Mouse (Mus musculus): Measurements from ENCODE around the gene Ptprt.

Gene Ptprt

DNA sequence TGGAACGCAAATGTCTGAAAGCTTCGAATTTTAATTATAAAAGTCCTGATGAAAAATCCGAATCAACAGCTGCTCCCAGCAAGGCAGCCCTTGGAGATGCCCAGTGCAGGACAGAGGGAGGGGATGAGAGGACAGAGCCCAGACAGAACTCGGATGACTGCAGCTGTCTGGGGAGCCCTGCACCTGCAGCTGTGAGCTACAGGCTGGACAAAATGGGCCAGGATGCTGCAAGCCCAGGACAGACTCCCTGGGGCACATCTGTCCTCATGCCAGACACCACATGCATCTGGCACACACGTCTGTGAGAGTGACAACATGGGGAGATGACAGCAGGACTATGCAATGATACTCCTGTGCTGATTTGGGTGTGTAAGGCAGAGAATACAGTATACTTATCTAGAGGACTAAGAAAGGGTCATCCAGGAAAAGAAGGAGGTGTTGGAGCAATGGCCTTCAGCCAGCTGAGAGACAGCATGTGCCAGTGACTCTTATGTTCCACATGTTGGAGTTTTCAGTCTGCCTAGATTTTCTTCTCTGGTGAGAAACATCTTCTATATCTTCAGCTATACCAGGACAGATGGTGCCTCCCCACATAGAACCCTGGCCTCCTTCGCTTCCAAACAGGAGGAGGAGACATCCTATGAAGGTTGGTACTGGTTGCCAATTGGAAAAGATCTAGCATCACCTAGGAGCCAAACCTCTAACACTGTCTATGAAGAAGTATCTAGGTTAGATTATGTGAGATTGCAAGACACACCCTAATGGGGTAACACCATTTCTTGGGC, 259.4 kb downstream of the Ptprt start:
- DNase-seq, result no peak

DNA sequence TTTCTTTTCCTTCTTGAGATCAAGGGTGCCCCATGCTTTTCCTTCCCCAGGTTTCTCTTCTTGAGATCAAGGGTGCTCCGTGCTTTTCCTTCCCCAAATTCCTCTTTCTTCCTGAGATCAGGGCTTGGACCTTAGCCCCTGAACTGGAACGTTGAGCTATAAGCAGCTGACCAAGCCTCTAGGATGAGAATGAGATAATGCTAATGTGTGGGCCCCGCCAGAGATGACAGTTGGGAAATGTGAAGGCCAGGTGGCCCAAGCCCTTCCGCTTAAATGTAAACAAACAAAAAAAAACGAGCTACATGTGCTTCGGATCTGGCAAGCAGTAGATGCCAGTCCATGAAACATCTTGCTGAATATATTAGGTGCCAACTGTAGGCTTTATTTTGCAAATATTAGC, 266.3 kb downstream of the Ptprt start:
- DNase-seq, result no peak

DNA sequence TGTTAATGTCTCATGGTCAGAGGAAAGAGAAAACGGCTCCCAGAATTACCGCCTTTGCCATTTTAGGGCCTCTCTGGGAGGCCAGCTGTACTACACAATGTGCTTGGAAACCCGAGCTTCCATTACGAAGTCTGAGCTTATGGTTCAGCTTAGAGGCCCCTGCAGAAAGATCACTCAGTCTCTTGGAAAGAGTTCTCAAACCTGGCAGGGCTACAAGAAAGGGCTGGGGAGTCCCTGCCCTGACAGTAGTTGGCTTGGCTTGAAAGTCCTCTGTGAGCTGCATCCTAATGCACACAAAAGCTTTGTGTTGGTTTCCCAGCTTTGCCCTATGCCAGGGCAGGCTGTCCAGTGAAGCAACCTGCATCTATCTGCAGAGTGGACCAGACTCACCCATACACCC, 269.1 kb downstream of the Ptprt start:
- DNase-seq, result no peak

DNA sequence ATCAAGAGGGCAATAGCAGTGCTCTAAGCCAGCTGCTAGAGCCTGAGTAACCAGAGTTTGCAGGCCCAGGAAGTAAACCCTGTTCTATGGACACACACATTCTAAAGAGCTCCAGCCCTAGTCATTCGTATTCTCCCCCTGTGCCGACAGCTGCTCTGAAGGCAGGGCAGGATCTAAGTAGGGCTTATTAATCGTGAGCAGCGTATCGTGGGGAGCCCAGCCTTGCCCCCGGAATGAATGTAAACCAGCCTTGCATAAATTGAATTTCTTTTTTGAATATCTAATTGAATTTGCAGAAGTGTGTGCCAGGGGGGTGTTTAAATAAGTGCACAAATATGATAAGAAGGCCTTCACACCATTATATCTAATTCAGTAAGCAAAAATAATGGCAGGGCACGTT, 283.6 kb downstream of the Ptprt start:
- no peak for DNase-seq

DNA sequence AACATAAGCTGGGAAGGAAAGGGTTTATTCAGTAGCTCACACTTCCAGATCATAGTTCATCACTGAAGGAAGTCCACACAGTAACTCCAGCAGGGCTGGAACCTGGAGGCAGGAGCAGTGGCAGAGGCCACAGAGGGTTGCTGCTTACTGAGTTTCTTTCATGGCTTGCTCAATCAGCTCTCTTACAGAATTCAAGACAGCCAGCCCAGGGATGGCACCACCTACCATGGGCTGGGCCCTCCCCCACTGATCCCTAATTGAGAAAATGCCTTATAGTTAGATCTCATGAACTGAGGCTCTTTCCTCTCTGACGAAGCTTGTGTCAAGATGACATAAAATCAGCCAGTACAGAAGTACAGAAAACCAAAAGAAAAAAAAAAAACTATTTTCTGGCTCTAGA, 311.9 kb downstream of the Ptprt start:
- no peak for DNase-seq

DNA sequence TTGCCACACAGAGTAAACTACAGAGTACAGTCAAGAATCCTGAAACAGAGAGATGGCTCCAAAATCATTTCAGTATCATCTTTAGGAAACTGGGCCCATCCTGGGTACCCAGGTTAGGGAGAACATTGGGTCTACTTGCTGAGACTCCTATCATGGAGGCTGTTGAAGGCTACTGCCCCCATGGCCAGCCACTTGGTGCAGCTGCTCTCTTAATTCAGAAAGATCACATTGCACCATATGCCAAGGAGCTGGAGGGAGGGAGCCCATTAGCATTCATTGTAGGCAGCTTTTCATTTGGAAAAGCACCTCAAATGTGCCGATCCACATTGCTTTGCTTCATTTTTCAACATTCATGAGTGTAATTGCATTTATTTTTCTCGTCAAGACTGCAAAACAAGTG, 319.1 kb downstream of the Ptprt start:
- DNase-seq, result no peak

DNA sequence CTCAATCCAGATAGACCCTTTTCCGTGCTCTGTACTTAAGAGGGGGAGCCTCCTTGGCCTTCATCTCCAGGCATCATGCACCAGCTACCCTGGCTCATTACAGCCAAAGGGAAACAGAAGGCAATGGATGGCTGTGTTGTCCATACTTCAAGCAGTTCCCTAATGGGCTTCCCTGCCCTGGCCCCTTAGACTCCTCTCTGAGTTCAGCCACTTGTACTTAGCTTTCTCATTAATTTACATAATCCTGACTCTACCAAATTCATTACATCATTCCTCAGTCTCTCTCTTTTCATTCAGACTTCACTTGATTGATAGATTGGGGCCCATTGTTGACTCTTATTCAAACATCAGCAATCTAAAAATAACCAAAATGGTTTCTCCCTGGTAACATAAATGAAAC, 320.7 kb downstream of the Ptprt start:
- DNase-seq, result no peak

DNA sequence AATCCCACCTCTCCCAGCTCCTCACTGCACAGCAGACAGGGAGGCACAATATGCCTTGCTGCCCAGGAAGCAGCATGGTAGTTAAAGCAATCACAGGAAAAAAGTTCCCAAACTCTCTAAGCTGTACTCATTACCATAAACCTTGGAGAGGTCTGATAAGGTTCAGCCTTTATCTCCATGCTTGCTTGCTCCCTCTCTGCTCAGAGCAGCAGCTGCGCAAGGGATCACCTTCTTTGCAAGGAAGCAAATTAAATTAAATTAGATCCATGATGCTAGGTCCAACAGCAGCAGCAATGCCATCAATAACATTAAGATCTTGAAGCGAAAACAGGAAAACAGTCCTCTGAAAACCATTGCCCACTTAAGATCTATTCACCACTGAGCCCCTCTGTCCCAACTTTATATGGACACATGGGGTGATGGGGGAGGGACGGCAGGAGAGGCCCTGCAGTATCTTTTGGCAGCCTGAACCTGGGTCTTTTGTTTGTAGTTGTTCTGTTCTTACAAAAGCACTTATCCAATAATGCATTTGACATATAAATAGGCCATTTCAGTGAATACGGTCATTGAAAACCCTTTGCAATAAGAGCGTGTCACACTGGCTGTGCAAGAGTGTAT, 328.8 kb downstream of the Ptprt start:
- DNase-seq, result no peak

DNA sequence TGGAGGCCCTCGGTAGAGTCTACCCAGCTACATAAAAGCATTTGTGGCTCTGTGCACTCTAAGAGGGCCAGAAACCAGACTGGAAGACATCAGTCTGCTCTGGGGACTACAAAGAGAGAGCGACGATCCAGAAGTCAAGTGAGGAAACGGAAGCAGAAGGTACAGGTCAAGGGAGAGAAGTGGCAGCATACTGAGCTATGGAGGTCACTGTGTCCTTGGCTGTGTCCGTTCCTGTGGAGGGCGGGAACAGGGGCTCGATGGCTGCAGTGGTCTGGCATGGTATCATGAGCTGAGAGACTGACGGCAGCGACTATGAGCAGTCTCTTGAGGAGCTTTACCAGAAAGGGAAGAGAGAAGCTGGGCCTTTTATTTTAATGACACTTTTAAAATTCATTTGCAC, 331.5 kb downstream of the Ptprt start:
- DNase-seq, result no peak

DNA sequence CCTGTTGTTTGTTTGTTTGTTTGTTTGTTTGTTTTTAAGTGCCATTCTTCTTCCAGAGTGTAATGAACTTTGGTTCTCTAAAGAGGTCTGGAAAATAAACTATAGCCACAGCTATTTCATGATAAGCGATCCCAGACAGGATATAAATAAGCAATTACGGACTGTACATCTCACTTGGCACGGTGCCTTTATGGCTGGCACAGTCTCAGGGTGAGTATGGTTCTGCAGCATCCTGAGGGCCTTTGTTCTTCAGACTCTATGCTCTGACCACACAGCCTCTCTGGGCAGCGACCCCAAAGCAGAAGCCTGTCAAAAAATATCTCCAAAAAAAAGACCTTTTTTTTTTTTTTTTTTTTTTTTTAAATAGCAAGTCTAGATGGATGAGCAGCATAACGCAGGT, 338.5 kb downstream of the Ptprt start:
- no peak for DNase-seq

DNA sequence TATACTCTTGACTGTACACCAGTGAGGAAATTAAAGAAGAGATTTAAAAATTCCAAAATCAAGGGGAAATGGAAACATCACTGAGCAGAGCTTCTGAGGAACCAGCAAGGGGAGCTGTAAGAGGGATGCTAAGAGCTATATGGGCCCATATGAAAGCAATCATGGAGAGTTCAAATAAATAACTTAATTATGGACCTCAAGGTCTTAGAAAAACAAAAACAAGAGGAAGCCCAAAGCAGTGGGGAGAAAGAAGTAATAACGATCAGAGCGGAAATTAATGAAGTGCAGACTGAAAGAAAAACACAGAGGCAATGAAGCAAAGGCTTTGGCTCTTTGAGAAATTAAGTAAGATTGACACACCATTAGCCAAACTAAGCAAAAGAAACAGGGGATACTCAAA, 353.0 kb downstream of the Ptprt start:
- no peak for DNase-seq

DNA sequence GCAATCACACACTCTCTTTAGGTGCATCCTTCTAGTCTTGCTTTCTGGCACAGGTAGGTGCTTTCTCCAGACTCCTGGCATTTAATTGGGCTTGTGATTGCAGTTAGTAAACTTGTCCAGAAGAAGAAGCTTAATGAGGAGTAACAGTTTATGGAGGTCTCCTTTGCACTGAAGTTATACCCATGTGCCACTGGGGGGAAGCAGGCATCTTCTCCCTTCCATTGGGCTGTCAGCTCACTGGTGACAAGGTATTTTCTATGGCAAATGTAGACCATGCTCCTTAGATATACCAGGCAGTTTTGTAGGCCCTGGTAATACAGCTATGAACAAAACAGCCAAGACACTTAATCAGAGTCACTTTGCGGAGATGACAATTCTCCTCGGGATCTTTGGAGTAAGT, 366.9 kb downstream of the Ptprt start:
- no peak for DNase-seq

DNA sequence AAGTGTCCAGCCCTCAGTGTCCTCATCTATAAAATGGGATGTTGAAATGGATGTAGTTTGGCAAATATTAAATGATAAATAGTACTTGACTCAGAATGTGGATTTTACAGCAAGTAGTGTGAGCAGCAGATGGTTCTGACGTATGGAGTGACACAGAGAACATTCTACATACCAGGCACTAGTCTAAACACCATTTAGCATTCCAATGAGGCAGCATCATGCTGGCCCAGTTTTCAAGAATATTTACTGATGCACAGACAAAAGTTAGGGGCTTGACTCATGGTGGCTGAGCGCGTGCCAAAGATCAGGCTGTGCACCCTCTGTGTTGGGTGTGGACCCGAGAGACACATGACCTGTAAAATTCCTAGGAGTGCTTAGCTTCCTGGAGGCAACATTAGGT, 378.3 kb downstream of the Ptprt start:
- DNase-seq, result no peak

DNA sequence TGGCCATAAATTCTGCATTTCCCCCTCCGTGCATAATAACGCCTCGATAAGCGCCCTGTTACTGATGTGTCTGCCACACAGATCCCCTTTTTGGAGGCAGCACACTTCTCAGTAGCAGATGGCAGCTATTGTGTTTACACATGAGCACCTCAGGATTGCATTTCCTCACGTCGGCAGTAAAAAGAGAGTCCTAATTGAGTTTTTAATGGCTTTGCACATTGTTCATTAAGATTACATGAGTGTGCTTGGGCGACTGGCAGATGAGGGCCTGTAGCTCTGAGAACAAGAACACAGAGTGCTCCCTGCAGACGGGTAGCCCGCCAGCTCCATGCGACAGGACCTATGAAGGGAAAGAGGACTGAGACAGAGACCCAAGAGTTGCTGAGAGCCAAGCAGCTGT, 378.8 kb downstream of the Ptprt start:
- DNase-seq, result no peak

DNA sequence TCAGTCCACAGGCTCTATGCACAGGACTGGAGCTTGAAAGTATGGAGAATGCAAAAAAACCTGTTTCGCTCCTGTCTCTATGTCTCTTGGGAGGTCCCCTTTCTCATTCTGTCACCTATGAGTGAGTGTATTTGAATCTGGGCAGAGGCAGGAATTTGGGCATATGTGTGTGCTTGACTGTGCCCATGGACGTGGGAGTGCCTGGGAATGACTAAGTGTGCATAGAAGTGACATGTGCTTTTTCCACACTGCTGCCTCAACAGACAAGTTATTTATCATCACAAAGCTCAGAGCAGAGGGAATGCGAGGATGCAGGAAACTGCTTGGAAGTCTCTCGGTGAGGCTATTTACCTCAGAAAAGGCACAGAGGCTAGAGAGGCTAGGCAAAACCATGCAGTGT, 387.1 kb downstream of the Ptprt start:
- no peak for DNase-seq

DNA sequence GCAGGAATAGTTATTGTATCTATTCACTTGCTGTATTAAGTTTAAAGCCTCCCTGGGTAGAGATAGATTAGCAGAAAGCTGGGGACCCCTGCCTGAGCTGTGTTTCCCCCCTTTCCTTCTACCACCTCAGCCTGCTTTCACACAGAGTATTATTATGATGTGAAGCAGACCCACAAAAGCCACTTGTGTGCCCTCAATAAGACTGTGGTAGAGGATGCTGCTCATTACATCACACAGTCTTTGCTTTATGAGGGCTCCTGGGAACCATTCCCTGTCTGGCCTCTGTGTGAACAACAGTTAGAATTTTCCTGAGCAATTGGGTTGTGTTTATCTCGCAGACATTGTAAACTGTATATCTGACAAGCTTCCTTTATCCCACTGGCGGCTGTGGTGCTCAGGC, 409.7 kb downstream of the Ptprt start:
- DNase-seq, result no peak

DNA sequence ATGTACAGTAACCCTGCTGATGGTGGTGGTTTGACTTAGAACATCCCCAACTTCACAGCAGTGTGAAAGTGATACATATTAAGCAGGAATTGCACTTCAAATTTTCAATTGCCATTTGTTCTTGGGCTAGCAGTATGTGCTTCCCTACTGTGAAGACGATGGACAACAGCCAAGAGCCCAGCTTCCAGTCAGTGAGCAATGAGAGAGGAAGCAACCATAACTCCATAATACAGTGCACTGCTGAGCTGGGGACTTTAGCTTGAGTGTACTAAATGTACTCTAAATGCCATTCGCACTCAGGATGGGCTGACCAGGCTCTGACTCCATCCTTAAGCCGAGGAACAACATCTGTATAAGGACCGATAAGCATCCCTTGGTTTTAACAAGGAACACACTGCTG, 412.7 kb downstream of the Ptprt start:
- DNase-seq, result no peak

DNA sequence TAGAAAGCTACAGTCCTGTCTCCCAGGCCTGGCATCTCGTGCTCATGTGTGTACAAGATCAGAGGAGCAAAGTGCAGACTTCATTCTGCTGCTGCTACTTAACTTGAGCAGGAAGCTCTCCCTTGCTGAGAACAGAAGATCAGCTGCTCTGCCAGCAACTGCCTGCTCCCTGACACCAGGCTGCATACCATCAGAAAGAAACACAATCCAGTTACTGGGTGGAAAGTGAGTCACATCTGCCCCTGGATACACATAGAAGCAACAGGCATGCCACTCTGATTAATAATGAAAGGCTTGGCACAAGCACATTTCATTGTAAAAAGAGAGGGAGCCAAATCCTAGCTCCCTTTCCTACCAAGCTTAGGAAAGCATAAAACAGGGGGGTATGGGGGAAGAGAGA, 438.5 kb downstream of the Ptprt start:
- no peak for DNase-seq

DNA sequence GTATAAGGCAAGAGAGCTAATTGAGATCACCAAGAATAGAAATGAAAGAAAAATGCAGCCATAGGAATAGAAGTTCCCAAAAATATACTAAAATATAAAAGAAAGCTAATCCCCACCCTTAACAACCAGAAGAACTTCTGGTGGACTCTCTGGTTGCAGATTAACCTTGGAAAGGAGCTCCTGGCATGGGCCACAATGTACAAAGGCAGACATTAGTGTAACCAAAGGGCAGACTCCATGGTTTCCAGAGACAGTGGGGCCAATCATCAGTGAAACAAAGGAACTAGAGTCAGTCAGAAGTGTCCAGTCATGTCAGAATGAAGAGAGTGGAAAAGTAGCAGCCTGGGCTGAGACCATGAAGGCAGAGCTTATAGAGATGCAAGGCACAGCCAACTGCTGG, 440.4 kb downstream of the Ptprt start:
- DNase-seq, result no peak

DNA sequence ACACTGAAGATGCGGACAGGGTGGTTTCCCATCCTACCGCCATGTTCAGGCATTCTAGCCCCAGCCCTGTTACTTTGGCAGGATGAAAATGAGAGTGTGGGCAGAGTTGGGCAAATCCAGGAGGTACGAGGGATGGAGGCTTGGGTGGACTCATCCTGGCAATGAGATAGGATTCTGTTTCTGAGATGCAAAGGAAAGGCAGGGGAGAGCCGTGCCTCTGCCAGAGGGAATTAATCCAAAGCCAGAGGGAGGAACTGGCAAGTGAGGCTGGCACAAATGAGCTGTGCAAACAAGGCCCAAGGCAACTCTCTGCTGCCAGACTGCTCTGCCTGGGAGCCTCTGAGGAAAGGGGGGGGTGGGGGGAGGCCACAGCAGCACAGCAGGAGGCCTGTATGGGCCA, 441.4 kb downstream of the Ptprt start:
- no peak for DNase-seq

DNA sequence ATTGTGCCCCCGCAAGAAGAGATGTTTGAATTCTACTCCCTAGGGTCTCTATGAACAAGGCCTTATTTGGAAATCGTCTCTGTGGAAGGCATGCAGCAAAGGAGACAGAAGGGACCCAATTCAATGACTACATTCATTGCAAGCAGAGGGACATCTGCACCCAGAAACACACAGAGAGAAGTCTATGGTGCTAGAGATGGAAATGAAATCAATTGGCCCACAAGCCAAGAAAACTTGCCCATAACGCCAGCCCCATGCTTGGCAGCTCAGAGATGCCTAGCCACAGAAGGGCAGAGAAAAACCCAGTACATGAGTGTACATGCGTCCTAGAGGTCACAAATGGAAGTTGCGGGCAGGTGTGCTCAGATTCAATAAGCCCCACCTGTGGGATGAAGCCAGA, 443.1 kb downstream of the Ptprt start:
- no peak for DNase-seq

DNA sequence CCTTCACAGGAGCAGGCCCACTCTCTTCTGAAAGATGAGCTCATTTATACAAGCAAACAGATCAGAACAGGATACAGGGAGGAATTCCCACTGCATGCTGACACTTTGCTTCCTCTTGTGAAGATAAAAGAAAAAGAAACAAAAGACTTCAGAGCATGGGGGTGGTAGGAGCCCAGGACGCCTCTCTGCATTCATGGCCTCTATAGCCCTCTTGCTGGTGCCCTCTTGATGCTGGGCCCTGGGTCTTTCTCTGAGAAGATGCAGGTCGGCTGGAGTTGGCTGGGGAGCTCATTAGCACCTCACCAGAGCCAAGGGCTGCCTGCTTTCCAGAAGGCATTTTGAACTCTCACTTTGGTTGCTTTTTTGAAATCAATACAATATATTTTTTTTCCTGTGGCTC, 448.6 kb downstream of the Ptprt start:
- DNase-seq, result no peak

DNA sequence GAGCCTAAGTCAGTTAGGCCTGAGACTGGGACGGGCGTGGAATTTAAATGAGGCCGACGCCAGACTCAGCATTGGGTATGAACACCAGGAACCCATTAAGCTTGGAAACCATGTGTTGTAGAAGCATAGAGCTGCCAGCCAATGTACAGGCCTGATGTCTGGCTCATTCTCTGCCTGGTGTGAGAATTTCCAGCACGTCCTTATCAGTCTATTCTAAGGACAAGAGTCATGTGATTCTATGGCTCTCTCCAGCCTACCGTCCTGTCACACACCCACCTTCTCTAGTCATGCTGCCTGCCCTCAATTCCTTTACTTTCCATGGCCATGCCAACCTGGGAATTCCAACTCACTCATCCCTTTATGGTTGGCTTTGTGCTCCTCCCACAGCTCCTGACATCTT, 450.4 kb downstream of the Ptprt start:
- DNase-seq, result no peak

DNA sequence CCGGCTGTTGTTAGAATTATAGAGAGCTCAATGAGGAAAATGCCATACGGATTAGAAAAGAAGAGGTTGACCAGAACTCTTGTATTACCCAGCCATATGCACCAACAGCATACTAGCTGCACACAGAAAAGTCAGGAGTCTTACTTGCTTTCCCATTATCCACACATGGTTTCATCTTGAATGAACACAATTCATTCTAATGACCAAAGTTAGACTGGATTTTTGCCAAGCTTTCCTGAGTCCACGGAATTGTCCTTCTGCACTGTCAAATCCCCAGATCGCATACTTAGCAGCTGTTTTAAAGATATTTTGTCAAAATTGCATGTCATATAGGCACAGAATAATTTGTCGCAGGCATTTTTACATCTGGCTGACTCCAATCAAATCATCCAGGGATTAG, 463.6 kb downstream of the Ptprt start:
- no peak for DNase-seq

Measured in thymus, postnatal 25 days (tissue).